Mouse (Mus musculus) heart, adult 2 months (tissue): ENCODE measurements around the gene Ghrh. TPM values are rescaled to one million over a fixed set of nuclear protein-coding genes. Genes with fewer than 3 reads are reported as not detected.
"Not testable (repeated sequence)": the region's sequence is repeated elsewhere in the genome, so short reads cannot be mapped to it uniquely, and the experiment has no call there.

ENCODE experiments used
- DNase-seq, 2 experiments: peaks; one replicate each; pipeline ENCODE4 v3.0.0; 2021
- H3K27ac ChIP-seq: fragments of 200-600 bp; 2 replicates; pipeline ENCODE4 v1.8.1; 2022
- H3K27me3 ChIP-seq: fragments of 200-500 bp; 2 replicates; pipeline ENCODE4 v1.6.1; 2012; ENCODE audit warnings: mild to moderate bottlenecking, low read length, inconsistent platforms, mixed read lengths; ENCODE audit not compliant: control insufficient read depth, insufficient read depth
- H3K36me3 ChIP-seq: fragments of 200-500 bp; 2 replicates; pipeline ENCODE4 v1.6.1; 2012; ENCODE audit warnings: low read length, inconsistent platforms; ENCODE audit not compliant: control insufficient read depth, insufficient read depth
- H3K4me1 ChIP-seq: fragments of 200-500 bp; 2 replicates; pipeline ENCODE4 v1.6.1; 2011; ENCODE audit warnings: low read length; ENCODE audit not compliant: control insufficient read depth, insufficient read depth
- H3K4me3 ChIP-seq: fragments of 200-600 bp; 2 replicates; pipeline ENCODE4 v1.8.1; 2022
- H3K79me2 ChIP-seq: fragments of 200-500 bp; replicated peaks from 2 replicates; pipeline ENCODE4 v1.6.1; 2012; ENCODE audit warnings: mild to moderate bottlenecking, inconsistent platforms, low read length, moderate library complexity, mixed read lengths; ENCODE audit not compliant: control insufficient read depth, insufficient read depth
- H3K9ac ChIP-seq: fragments of 200-500 bp; 2 replicates; pipeline ENCODE4 v1.6.1; 2012; ENCODE audit warnings: low read depth, mild to moderate bottlenecking, control low read depth, inconsistent platforms, low read length, mixed read lengths
- CTCF ChIP-seq: fragments of 200-600 bp; IDR thresholded peaks from 2 replicates; pipeline ENCODE4 v1.8.1; 2022; ENCODE audit warnings: antibody characterized with exemption, mild to moderate bottlenecking, moderate library complexity
- EP300 ChIP-seq: fragments of 200-500 bp; IDR thresholded peaks from 2 replicates; pipeline ENCODE4 v1.6.1; 2011; ENCODE audit warnings: low read depth, low read length, control low read depth; ENCODE audit not compliant: insufficient read depth
- POLR2A ChIP-seq: fragments of 200-500 bp; IDR thresholded peaks from 2 replicates; pipeline ENCODE4 v1.6.1; 2011; ENCODE audit warnings: mild to moderate bottlenecking, low read depth, low read length, control low read depth; ENCODE audit not compliant: insufficient read depth
- WGBS: fragments of 180-500 bp; shearing (Covaris S2); methylation state at CpG from one replicate; pipeline ENCODE4 v1.1.7; 2018; 5-methylcytosine and 5-hydroxymethylcytosine counted together
- intact Hi-C: fragments of 180-260 bp; cut with DNase I; formaldehyde crosslinking; loops from one replicate; pipeline ENCODE4 v1.15.1; 2025
- polyA plus RNA-seq: library from polyadenylated mRNA; depleted of rRNA; stranded (reverse); fragments of >200 nt; gene quantifications from 2 replicates; pipeline ENCODE4 v1.2.3, GENCODE M21; 2012
- total RNA-seq, 2 experiments: library from RNA; stranded (reverse); gene quantifications; 2 replicates each; pipeline ENCODE4 v1.2.3; 2021

The Ghrh gene
- total and polyA plus RNA-seq, 3 experiments = not detected

DNA sequence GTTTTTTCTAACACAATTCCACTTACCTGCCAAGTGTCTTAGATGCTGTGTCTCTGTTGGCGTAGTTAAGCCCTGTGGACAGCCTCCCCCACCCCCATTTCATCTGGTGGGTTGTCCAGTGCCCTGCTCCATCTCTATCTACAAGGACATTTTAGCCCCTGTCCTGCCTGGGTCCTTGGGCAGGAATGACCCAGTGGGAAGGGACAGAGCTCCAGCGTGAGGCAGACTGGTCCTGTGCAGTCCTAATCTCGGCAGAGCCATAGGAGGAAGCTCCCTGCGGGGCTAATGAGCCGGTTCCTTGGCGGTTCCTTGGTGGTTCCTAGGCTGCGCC, 42.2 kb upstream of the Ghrh start:
- no peak for TF ChIP-seq POLR2A
- TF ChIP-seq CTCF = no peak
- TF ChIP-seq EP300 = no peak
- no peak overlapping the region for H3K9ac ChIP-seq
- H3K36me3 ChIP-seq = no peaks in the 10 kb centered on the region
- WGBS = 90% methylated on average over 7 of the region's 7 CpGs
- H3K27me3 ChIP-seq = no peaks in the 10 kb centered on the region
- H3K4me1 ChIP-seq = no peaks in the 10 kb centered on the region
- H3K4me3 ChIP-seq = no peak overlapping the region
- no peaks in the 10 kb centered on the region for H3K79me2 ChIP-seq
- DNase-seq = no peak
- H3K27ac ChIP-seq = no peak overlapping the region
- intact Hi-C loops = no loop called here

- H3K4me3 ChIP-seq, H3K36me3 ChIP-seq, H3K9ac ChIP-seq, H3K27me3 ChIP-seq, H3K4me1 ChIP-seq, H3K79me2 ChIP-seq, intact Hi-C loops, DNase-seq, H3K27ac ChIP-seq: not testable (repeated sequence)
- 96% methylated on average over 14 of the region's 14 CpGs for WGBS
Observed at GRCm38 (mm10) chr2:157388901-157389590, 41.7 kb upstream of the Ghrh start.

DNA sequence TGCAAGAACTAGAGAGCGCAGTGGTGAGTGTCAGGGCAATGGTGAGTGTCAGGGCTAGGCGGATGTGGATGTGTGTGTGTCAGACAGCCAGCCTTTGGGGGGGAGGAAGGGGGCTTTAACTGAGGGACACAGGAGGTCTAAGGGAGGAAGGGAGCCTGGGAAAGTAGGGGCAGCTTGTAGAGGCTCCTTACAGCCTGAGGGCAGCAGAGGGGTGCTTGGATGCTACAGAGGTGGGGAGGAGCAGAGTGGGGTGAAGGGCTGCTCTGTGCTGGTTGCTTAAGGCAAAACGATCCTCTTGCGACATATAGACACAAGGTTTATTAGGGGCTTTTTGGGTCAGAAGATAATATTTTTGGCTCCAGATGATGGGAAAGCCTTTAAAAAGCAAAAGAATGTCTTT, 37.5 kb upstream of the Ghrh start:
- Histone ChIP-seq H3K36me3 (no peaks in the 10 kb centered on the region), H3K4me3 (no peak overlapping the region)

DNA sequence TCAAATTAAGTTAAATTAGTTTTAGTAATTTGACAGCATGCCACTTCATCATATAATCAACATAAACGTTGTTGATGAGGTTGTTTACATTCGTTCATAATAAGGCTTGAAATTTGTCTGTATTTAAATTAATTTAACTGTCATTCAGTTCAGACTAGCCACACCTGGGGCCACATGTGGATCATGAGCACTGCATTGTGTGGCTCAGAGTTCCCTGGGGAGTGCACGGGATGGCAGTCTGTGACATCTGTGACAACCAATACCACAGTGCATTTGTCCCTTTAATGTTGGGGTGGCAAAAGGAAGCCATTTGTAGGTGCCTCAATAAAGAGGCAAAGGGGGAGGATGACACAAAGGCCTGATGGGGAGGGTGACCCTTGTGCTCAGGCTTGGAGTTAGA, 29.7 kb upstream of the Ghrh start:
- no peaks in the 10 kb centered on the region for H3K36me3 ChIP-seq
- H3K4me1 ChIP-seq = peaks cover 3% of the 10 kb centered on the region
- DNase-seq = no peak
- H3K27ac ChIP-seq = no peak overlapping the region
- no peaks in the 10 kb centered on the region; the same call in none of the 2 replicates for H3K79me2 ChIP-seq
- no peak overlapping the region for H3K4me3 ChIP-seq
- H3K9ac ChIP-seq = no peak overlapping the region
- H3K27me3 ChIP-seq = no peaks in the 10 kb centered on the region
- TF ChIP-seq EP300 = no peak
- no peak for TF ChIP-seq CTCF
- no peak for TF ChIP-seq POLR2A
- WGBS = 83% methylated on average over 3 of the region's 3 CpGs
- intact Hi-C loops = no loop called here

More for the DNA sequence above, 37.5 kb upstream of the Ghrh start:
- Histone ChIP-seq H3K27me3 (no peaks in the 10 kb centered on the region), H3K27ac (no peak overlapping the region), H3K79me2 (no peaks in the 10 kb centered on the region; the same call in 1 of the 2 replicates), H3K9ac (no peak overlapping the region), H3K4me1 (no peaks in the 10 kb centered on the region)
- intact Hi-C loops = no loop called here
- TF ChIP-seq CTCF (no peak), POLR2A (no peak), EP300 (no peak)
- 79% methylated on average over 4 of the region's 4 CpGs for WGBS
- no peak for DNase-seq

GRCm38 (mm10) chr2:157375794-157376757, 28.8 kb upstream of the Ghrh start:
- H3K27me3 ChIP-seq = no peaks in the 10 kb centered on the region
- no peak for DNase-seq
- no peak overlapping the region for H3K4me3 ChIP-seq
- intact Hi-C loops = no loop called here
- H3K27ac ChIP-seq = no peak overlapping the region
- peaks cover 3% of the 10 kb centered on the region for H3K4me1 ChIP-seq
- H3K79me2 ChIP-seq = no peaks in the 10 kb centered on the region; the same call in 1 of the 2 replicates
- no peak for TF ChIP-seq CTCF
- no peak for TF ChIP-seq POLR2A
- no peak overlapping the region for H3K9ac ChIP-seq
- 60% methylated on average over 14 of the region's 14 CpGs for WGBS
- no peaks in the 10 kb centered on the region for H3K36me3 ChIP-seq

GRCm38 (mm10) chr2:157375051-157375450, 27.7 kb upstream of the Ghrh start:
- DNase-seq = no peak
- Histone ChIP-seq H3K4me3 (no peak overlapping the region), H3K4me1 (peaks cover 3% of the 10 kb centered on the region), H3K9ac (no peak overlapping the region), H3K27ac (no peak overlapping the region), H3K36me3 (no peaks in the 10 kb centered on the region), H3K27me3 (no peaks in the 10 kb centered on the region), H3K79me2 (no peaks in the 10 kb centered on the region; the same call in 1 of the 2 replicates)
- WGBS = 68% methylated on average over 8 of the region's 8 CpGs
- TF ChIP-seq EP300 = no peak
- TF ChIP-seq CTCF = no peak
- no peak for TF ChIP-seq POLR2A
- intact Hi-C loops = no loop called here
